Mouse (Mus musculus): ENCODE measurements at regions not wholly inside any gene's neighbourhood (a gene's known extent, or its start where the extent isn't known, plus 50 kb on each side); places are given as distances from the start of the nearest gene placed in this dataset.

DNA sequence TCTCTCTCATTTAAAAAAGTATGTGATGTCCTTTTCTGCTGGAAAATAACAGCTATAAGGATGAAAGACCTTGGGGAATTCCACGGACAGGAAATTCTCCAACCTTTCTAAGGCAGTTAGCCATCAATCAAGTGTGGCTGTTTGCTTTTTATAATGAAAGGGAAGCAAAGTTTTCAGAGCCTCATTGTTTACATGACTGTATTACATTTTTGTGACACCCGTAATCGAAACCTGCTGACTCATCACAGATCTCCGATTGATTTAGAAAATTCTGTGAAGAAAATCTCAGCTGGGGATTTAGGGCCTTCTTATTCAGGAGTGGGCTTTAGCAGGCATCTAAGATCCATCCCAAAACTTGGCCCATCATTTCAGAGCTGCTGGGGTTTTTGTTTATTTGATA lies 72.4 kb upstream of the Mpp6 start:
- no peak overlapping the region for H3K4me2 ChIP-seq
- H3K27me3 ChIP-seq (ENCODE audit: control insufficient read depth, insufficient read depth, low read length), result no peaks in the 10 kb centered on the region
- H3K36me3 ChIP-seq (ENCODE audit: control insufficient read depth, insufficient read depth, low read length), result no peaks in the 10 kb centered on the region
- no peak overlapping the region for H3K9ac ChIP-seq (ENCODE audit: low read length)
- no peaks in the 10 kb centered on the region for H3K4me1 ChIP-seq (ENCODE audit: control insufficient read depth, insufficient read depth, low read length)
- H3K9me3 ChIP-seq (ENCODE audit: control insufficient read depth, low read length), result no peaks in the 10 kb centered on the region
- H3K27ac ChIP-seq (ENCODE audit: low read depth, low read length), result no peak overlapping the region
- no peak overlapping the region for H3K4me3 ChIP-seq (ENCODE audit: low read depth, low read length)
- WGBS, result 79% methylated on average over 4 of the region's 4 CpGs
- DNase-seq (ENCODE audit: low spot score, missing footprints) (no peak), ATAC-seq (ENCODE audit: low FRiP score) (no peak)

DNA sequence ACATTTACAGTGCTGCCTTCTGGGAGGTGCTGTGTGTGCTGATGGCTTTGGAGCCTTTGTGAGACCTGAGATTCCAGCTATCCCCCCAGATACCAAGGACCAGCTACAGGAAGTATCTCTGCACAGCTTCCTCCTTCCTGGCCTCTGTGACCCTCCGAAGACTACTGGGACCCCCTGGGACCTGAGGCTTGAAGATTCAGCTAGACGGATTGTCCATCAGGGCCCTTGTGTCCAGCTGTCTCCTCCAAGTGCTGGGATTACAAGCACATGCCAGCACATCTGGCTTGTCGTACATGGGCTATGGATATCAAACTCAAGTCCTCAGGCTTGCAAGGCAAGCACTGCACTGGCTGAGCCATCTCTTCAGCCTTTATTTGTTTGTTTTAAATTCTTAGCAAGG lies 71.7 kb upstream of the Mpp6 start:
- Histone ChIP-seq H3K4me1 (ENCODE audit: control insufficient read depth, insufficient read depth, low read length) (no peaks in the 10 kb centered on the region), H3K4me2 (no peak overlapping the region), H3K36me3 (ENCODE audit: control insufficient read depth, insufficient read depth, low read length) (no peaks in the 10 kb centered on the region), H3K9me3 (ENCODE audit: control insufficient read depth, low read length) (no peaks in the 10 kb centered on the region), H3K27ac (ENCODE audit: low read depth, low read length) (no peak overlapping the region), H3K9ac (ENCODE audit: low read length) (no peak overlapping the region), H3K27me3 (ENCODE audit: control insufficient read depth, insufficient read depth, low read length) (no peaks in the 10 kb centered on the region), H3K4me3 (ENCODE audit: low read depth, low read length) (no peak overlapping the region)
- WGBS, result 67% methylated on average over 3 of the region's 3 CpGs
- DNase-seq (ENCODE audit: low spot score, missing footprints), result no peak
- ATAC-seq (ENCODE audit: low FRiP score), result no peak

DNA sequence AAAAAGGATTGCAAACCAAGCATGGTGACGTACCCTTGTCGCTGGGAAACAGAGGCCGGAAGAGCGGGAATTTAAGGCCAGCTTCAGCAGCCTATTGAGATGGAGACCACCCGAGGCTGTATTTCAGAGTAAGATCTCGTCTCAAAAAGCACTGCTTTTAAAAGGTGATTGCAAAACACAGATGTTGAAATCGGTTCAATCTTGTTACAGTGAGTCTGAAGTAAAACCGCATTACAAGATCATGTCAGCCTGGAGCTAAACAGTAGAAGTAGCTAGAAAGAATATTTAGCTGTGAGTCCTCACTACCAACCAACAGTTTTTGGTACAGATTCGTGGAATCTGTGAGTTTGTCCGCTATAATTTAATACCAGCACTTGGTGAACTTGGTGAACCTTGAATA lies 69.0 kb upstream of the Mpp6 start:
- ATAC-seq (ENCODE audit: low FRiP score), result no peak
- 67% methylated on average over 10 of the region's 10 CpGs for WGBS
- H3K27ac ChIP-seq (ENCODE audit: low read depth, low read length), result no peak overlapping the region

DNA sequence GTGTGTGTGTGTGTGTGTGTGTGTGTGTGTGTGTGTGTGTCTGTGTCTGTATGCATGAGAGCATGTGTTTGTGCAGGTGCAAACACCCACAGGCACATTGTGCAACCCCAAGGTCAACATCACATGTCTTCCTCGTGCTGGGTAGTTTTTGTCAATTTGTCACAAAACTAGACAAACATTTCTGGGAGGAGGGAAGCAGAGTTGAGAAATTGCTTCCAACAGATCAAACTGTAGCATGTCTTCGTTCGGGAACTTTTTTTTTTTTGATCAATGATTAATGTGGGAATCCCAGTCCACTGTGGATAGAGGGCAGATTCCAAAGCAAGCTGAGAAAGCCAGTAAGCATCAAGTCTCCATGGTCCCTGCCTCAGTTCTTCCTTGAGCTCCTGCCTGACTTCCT lies 67.9 kb upstream of the Mpp6 start:
- no peak overlapping the region for H3K27ac ChIP-seq (ENCODE audit: low read depth, low read length)
- H3K36me3 ChIP-seq (ENCODE audit: control insufficient read depth, insufficient read depth, low read length), result no peaks in the 10 kb centered on the region
- H3K27me3 ChIP-seq (ENCODE audit: control insufficient read depth, insufficient read depth, low read length), result no peaks in the 10 kb centered on the region
- no peak overlapping the region for H3K4me3 ChIP-seq (ENCODE audit: low read depth, low read length)
- H3K9ac ChIP-seq (ENCODE audit: low read length), result no peak overlapping the region
- H3K4me1 ChIP-seq (ENCODE audit: control insufficient read depth, insufficient read depth, low read length), result no peaks in the 10 kb centered on the region
- 83% methylated on average over 3 of the region's 3 CpGs for WGBS
- no peak for DNase-seq (ENCODE audit: low spot score, missing footprints)
- no peaks in the 10 kb centered on the region for H3K9me3 ChIP-seq (ENCODE audit: control insufficient read depth, low read length)
- ATAC-seq (ENCODE audit: low FRiP score), result no peak
- no peak overlapping the region for H3K4me2 ChIP-seq

More for the DNA sequence above, 69.0 kb upstream of the Mpp6 start:
- no peaks in the 10 kb centered on the region for H3K27me3 ChIP-seq (ENCODE audit: control insufficient read depth, insufficient read depth, low read length)
- no peak overlapping the region for H3K4me2 ChIP-seq
- H3K9ac ChIP-seq (ENCODE audit: low read length), result no peak overlapping the region
- no peak overlapping the region for H3K4me3 ChIP-seq (ENCODE audit: low read depth, low read length)
- H3K36me3 ChIP-seq (ENCODE audit: control insufficient read depth, insufficient read depth, low read length), result no peaks in the 10 kb centered on the region
- DNase-seq (ENCODE audit: low spot score, missing footprints), result no peak
- H3K4me1 ChIP-seq (ENCODE audit: control insufficient read depth, insufficient read depth, low read length), result no peaks in the 10 kb centered on the region
- no peaks in the 10 kb centered on the region for H3K9me3 ChIP-seq (ENCODE audit: control insufficient read depth, low read length)

DNA sequence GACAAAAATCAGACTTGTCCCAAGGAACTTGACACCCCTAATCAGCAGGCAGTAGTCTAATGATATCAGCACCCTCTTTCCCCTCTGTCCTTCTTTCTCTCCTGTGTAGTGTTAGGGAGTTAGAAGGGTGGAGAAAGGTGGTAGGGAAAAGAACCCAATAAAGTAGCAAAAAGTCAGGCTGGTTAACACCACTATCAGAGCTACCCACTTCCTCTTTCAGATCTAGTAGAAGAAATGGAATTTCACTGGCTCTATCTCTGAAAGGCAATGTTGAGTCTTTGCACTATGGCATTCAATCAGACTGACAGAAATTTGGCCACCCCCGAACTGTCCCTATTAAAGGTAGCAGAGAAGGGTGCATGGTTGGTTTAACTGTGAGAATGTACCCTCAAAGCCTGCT lies 65.9 kb upstream of the Mpp6 start:
- WGBS, result 68% methylated on average over 1 of the region's 1 CpGs
- Histone ChIP-seq H3K9me3 (ENCODE audit: control insufficient read depth, low read length) (no peaks in the 10 kb centered on the region), H3K27me3 (ENCODE audit: control insufficient read depth, insufficient read depth, low read length) (no peaks in the 10 kb centered on the region), H3K4me2 (no peak overlapping the region), H3K9ac (ENCODE audit: low read length) (no peak overlapping the region), H3K27ac (ENCODE audit: low read depth, low read length) (no peak overlapping the region), H3K4me3 (ENCODE audit: low read depth, low read length) (no peak overlapping the region), H3K36me3 (ENCODE audit: control insufficient read depth, insufficient read depth, low read length) (no peaks in the 10 kb centered on the region), H3K4me1 (ENCODE audit: control insufficient read depth, insufficient read depth, low read length) (no peaks in the 10 kb centered on the region)
- ATAC-seq (ENCODE audit: low FRiP score) (no peak), DNase-seq (ENCODE audit: low spot score, missing footprints) (no peak)

DNA sequence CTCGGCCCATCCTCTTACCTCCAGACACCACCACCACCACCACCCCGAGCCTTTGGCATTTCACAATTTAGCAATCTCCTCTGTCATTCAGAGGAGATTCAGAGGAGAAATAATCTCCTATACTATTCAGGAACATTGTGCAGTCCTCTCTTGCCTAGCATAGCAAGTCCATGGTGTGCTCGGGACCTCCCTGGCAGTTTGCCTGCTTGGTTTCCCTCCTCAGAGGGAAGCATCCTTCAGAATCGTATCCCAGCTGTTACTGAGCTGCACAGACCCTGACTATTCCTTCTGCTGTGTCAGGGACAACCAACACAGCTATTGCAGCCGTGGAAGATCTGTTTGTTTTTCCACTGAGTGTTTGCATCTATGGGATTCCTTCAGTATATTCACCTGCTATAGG lies 63.3 kb upstream of the Mpp6 start:
- no peak overlapping the region for H3K4me2 ChIP-seq
- no peaks in the 10 kb centered on the region for H3K9me3 ChIP-seq (ENCODE audit: control insufficient read depth, low read length)
- no peaks in the 10 kb centered on the region for H3K4me1 ChIP-seq (ENCODE audit: control insufficient read depth, insufficient read depth, low read length)
- no peaks in the 10 kb centered on the region for H3K36me3 ChIP-seq (ENCODE audit: control insufficient read depth, insufficient read depth, low read length)
- 81% methylated on average over 5 of the region's 5 CpGs for WGBS
- H3K4me3 ChIP-seq (ENCODE audit: low read depth, low read length), result no peak overlapping the region
- DNase-seq (ENCODE audit: low spot score, missing footprints) (no peak), ATAC-seq (ENCODE audit: low FRiP score) (no peak)
- no peaks in the 10 kb centered on the region for H3K27me3 ChIP-seq (ENCODE audit: control insufficient read depth, insufficient read depth, low read length)
- no peak overlapping the region for H3K9ac ChIP-seq (ENCODE audit: low read length)
- no peak overlapping the region for H3K27ac ChIP-seq (ENCODE audit: low read depth, low read length)

DNA sequence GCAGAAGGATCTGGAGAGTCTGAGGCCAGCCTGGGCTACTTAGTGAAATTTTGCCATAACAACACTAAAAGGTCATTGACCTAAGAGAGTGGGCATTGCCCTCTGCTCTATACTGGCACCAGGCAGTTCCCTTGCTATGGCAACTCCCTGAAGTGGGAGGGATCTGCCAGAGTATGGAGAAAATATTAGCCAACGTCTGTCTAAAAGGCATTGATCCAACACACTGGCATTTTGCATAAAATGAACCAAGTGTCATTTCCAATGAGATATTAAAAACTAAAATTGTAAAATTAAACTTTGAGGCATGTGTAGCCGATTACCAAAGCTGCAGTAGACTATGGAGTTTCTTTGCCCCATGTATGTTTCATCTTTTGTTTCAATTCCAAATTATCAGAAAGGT lies 57.6 kb upstream of the Mpp6 start:
- Histone ChIP-seq H3K4me2 (no peak overlapping the region), H3K4me1 (ENCODE audit: control insufficient read depth, insufficient read depth, low read length) (no peaks in the 10 kb centered on the region), H3K4me3 (ENCODE audit: low read depth, low read length) (no peak overlapping the region), H3K9me3 (ENCODE audit: control insufficient read depth, low read length) (no peaks in the 10 kb centered on the region), H3K36me3 (ENCODE audit: control insufficient read depth, insufficient read depth, low read length) (no peaks in the 10 kb centered on the region), H3K27ac (ENCODE audit: low read depth, low read length) (no peak overlapping the region), H3K9ac (ENCODE audit: low read length) (no peak overlapping the region), H3K27me3 (ENCODE audit: control insufficient read depth, insufficient read depth, low read length) (no peaks in the 10 kb centered on the region)
- 79% methylated on average over 2 of the region's 2 CpGs for WGBS
- ATAC-seq (ENCODE audit: low FRiP score) (no peak), DNase-seq (ENCODE audit: low spot score, missing footprints) (no peak)

DNA sequence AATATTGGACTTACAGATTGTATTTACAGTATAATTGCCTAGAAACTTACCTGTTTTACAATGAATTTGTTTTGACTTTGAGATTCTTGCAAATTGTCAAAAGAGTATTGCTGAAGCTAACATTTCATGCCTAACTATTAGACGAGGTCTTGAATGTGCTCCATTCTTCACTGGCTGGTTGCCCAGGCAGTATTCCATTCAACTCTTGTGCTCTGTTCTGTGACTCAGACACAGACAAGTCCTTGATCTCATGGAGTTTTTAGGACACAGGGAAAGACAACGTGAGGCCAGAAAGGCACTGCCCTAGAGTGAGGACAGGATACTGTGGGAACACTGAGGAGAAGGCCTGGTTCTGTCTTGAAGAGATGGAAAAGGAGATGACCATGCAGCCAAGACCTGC lies 57.0 kb upstream of the Mpp6 start:
- H3K4me2 ChIP-seq, result no peak overlapping the region
- no peak overlapping the region for H3K27ac ChIP-seq (ENCODE audit: low read depth, low read length)
- no peaks in the 10 kb centered on the region for H3K36me3 ChIP-seq (ENCODE audit: control insufficient read depth, insufficient read depth, low read length)
- H3K27me3 ChIP-seq (ENCODE audit: control insufficient read depth, insufficient read depth, low read length), result no peaks in the 10 kb centered on the region
- no peak overlapping the region for H3K4me3 ChIP-seq (ENCODE audit: low read depth, low read length)
- ATAC-seq (ENCODE audit: low FRiP score) (no peak), DNase-seq (ENCODE audit: low spot score, missing footprints) (no peak)
- no peak overlapping the region for H3K9ac ChIP-seq (ENCODE audit: low read length)
- no peaks in the 10 kb centered on the region for H3K9me3 ChIP-seq (ENCODE audit: control insufficient read depth, low read length)
- 73% methylated on average over 2 of the region's 2 CpGs for WGBS
- H3K4me1 ChIP-seq (ENCODE audit: control insufficient read depth, insufficient read depth, low read length), result no peaks in the 10 kb centered on the region

DNA sequence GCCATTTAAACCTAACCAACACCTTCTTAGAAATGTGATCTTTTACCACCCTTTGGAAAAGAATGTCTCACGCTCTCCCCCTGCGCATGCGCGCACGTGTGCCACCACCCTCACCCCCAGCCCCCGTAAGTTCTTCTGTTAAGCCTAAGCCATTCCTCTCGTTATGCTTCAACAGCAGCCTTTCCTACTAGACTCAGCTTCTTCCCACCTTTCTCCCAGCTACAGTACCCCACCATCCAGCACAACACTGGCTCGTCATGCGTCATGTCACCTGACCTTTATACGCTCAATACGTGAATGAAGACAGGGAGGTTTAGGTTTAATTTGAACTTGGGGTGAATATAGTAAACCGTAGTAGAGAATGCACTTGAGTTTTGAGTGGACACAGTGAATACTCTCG lies 55.8 kb upstream of the Mpp6 start:
- no peak overlapping the region for H3K9ac ChIP-seq (ENCODE audit: low read length)
- no peaks in the 10 kb centered on the region for H3K27me3 ChIP-seq (ENCODE audit: control insufficient read depth, insufficient read depth, low read length)
- H3K4me1 ChIP-seq (ENCODE audit: control insufficient read depth, insufficient read depth, low read length), result no peaks in the 10 kb centered on the region
- DNase-seq (ENCODE audit: low spot score, missing footprints) (no peak), ATAC-seq (ENCODE audit: low FRiP score) (no peak)
- WGBS, result 78% methylated on average over 13 of the region's 13 CpGs
- H3K4me3 ChIP-seq (ENCODE audit: low read depth, low read length), result no peak overlapping the region
- no peaks in the 10 kb centered on the region for H3K9me3 ChIP-seq (ENCODE audit: control insufficient read depth, low read length)
- H3K36me3 ChIP-seq (ENCODE audit: control insufficient read depth, insufficient read depth, low read length), result no peaks in the 10 kb centered on the region
- no peak overlapping the region for H3K4me2 ChIP-seq
- no peak overlapping the region for H3K27ac ChIP-seq (ENCODE audit: low read depth, low read length)

DNA sequence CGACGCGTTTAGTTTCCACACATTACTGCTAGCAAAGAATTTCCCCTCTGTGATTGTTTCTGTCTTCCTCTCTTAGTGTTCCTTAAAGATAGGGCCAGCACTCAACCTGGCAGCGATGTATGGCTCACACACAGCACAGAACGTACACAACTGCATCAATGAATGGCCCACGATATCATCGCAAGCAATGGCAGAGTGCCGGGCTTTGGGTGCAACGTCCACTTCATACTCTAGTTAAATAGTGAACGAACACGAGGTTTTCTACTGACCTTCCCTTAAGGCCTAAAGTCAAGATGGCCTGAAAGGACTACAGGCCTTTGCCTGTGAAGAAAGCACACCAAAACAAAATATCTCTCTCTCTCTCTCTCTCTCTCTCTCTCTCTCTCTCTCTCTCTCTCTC lies 51.4 kb upstream of the Mpp6 start:
- H3K4me2 ChIP-seq, result no peak overlapping the region
- WGBS, result 96% methylated on average over 11 of the region's 11 CpGs
- no peak for ATAC-seq (ENCODE audit: low FRiP score)

More for the DNA sequence above, 51.4 kb upstream of the Mpp6 start:
- Histone ChIP-seq H3K27ac (ENCODE audit: low read depth, low read length) (no peak overlapping the region), H3K36me3 (ENCODE audit: control insufficient read depth, insufficient read depth, low read length) (no peaks in the 10 kb centered on the region), H3K9me3 (ENCODE audit: control insufficient read depth, low read length) (no peaks in the 10 kb centered on the region), H3K4me1 (ENCODE audit: control insufficient read depth, insufficient read depth, low read length) (no peaks in the 10 kb centered on the region), H3K9ac (ENCODE audit: low read length) (no peak overlapping the region), H3K27me3 (ENCODE audit: control insufficient read depth, insufficient read depth, low read length) (no peaks in the 10 kb centered on the region), H3K4me3 (ENCODE audit: low read depth, low read length) (no peak overlapping the region)
- no peak for DNase-seq (ENCODE audit: low spot score, missing footprints)
